9 mouse cellular contexts compared by ENCODE assay signal in the genomic region with DNA sequence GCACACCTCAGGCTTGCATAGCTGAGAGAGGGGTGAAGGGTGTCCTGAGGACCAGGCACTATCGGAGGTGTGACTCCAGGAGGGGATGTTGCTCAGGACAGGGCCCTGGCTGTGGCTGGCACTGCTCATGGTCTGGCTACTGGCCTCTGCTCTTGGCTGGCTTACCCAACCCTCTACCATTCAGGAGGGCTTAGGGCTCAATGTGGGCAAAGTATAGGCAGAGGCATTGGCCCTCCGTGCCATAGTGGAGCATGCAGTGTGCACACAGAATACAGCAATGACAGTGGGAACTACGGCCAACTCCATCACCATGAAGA.
DNase-seq lines count a peak whose midpoint lies in the region; ATAC-seq and TF ChIP-seq lines count a peak whose summit lies in the region.
"Had no signal": no experiment of that assay in that cellular context is flagged by ENCODE, and none has a peak within 500 bp of the region (broad histone marks: within the 10 kb centered on the region; RNA-seq: fewer than 3 reads in every experiment).

No protein-coding gene starts in this region.

- DNase-seq in kidney, adult 2 months: no peak
- DNase-seq in kidney, adult 11 months: no peak
- no peak for DNase-seq in layer of hippocampus, adult 9-10 months (ENCODE audit: low spot score)
- DNase-seq in left cerebral cortex, adult 11 months (ENCODE audit: low spot score): no peak

- H3K4me1 ChIP-seq in kidney, adult 2 months (ENCODE audit: control insufficient read depth, insufficient read depth, low read length): no peaks in the 10 kb centered on the region
- H3K4me1 ChIP-seq in embryonic fibroblast, embryonic 13.5 days (ENCODE audit: control insufficient read depth, insufficient read depth, low read length): peaks cover 11% of the 10 kb centered on the region
- H3K4me1 ChIP-seq in hindbrain, embryonic 16.5 days (ENCODE audit: control insufficient read depth, insufficient read depth, low read depth, low read length): peaks cover 51% of the 10 kb centered on the region
- H3K4me1 ChIP-seq in midbrain, embryonic 16.5 days (ENCODE audit: control insufficient read depth, insufficient read depth, low read length): peaks cover 40% of the 10 kb centered on the region

- 73% methylated on average over 3 of the region's 3 CpGs for WGBS in kidney, adult 2 months
- 50% methylated on average over 3 of the region's 3 CpGs for WGBS in hindbrain, embryonic 16.5 days
- WGBS in midbrain, embryonic 16.5 days: 59% methylated on average over 3 of the region's 3 CpGs

- TF ChIP-seq CTCF in kidney, adult 2 months (conservative IDR thresholded peaks at IDR 0.05; ENCODE audit: insufficient read depth, insufficient read length, low read depth, low read length): no peak
- no peak for TF ChIP-seq CTCF in embryonic fibroblast, embryonic 13.5 days (IDR thresholded peaks at IDR 0.05; ENCODE audit: borderline replicate concordance, insufficient read depth, low read length)

- H3K27ac ChIP-seq in kidney, adult 2 months (ENCODE audit: insufficient read depth, low read depth, low read length): peak overlapping the region; percentile 9
- peak overlapping the region; percentile 75 for H3K27ac ChIP-seq in embryonic fibroblast, embryonic 13.5 days (ENCODE audit: insufficient read depth, low read length)
- peak overlapping the region; percentile 82 for H3K27ac ChIP-seq in hindbrain, embryonic 16.5 days (ENCODE audit: low read depth, low read length)
- peak overlapping the region; percentile 74 for H3K27ac ChIP-seq in midbrain, embryonic 16.5 days (ENCODE audit: low read length)

- no peak for TF ChIP-seq POLR2A in kidney, adult 2 months (IDR thresholded peaks at IDR 0.05; ENCODE audit: low read depth, low read length)
- no peak for TF ChIP-seq POLR2A in embryonic fibroblast, embryonic 13.5 days (IDR thresholded peaks at IDR 0.05; ENCODE audit: low read depth, low read length)

- no peaks in the 10 kb centered on the region for H3K27me3 ChIP-seq in kidney, adult 2 months (replicated peaks; ENCODE audit: control insufficient read depth, insufficient read depth, low read length)
- H3K27me3 ChIP-seq in hindbrain, embryonic 16.5 days (replicated peaks; ENCODE audit: control insufficient read depth, insufficient read depth, low read length): no peaks in the 10 kb centered on the region
- H3K27me3 ChIP-seq in midbrain, embryonic 16.5 days (ENCODE audit: control insufficient read depth, insufficient read depth, low read depth, low read length): no peaks in the 10 kb centered on the region

- no peak overlapping the region for H3K4me2 ChIP-seq in hindbrain, embryonic 16.5 days (ENCODE audit: low read length)
- H3K4me2 ChIP-seq in midbrain, embryonic 16.5 days (ENCODE audit: low read length): no peak overlapping the region

- no peaks in the 10 kb centered on the region for H3K9me3 ChIP-seq in hindbrain, embryonic 16.5 days (ENCODE audit: control insufficient read depth, low read length)
- no peaks in the 10 kb centered on the region for H3K9me3 ChIP-seq in midbrain, embryonic 16.5 days (replicated peaks; ENCODE audit: control insufficient read depth, low read length, poor library complexity, severe bottlenecking)

- H3K4me3 ChIP-seq in kidney, adult 2 months (ENCODE audit: insufficient read depth, low read depth, low read length): no peak overlapping the region
- H3K4me3 ChIP-seq in embryonic fibroblast, embryonic 13.5 days (ENCODE audit: insufficient read depth, low read length): no peak overlapping the region
- H3K4me3 ChIP-seq in hindbrain, embryonic 16.5 days (ENCODE audit: low read length): no peak overlapping the region
- H3K4me3 ChIP-seq in midbrain, embryonic 16.5 days (ENCODE audit: low read depth, low read length): no peak overlapping the region
- H3K4me3 ChIP-seq: erythroblast, embryonic 14.5 days had no signal

- H3K36me3 ChIP-seq in kidney, adult 2 months (ENCODE audit: control insufficient read depth, insufficient read depth, low read length): no peaks in the 10 kb centered on the region
- H3K36me3 ChIP-seq in hindbrain, embryonic 16.5 days (ENCODE audit: control insufficient read depth, insufficient read depth, low read length): peaks cover 8% of the 10 kb centered on the region
- no peaks in the 10 kb centered on the region; the same call in 1 of the 2 replicates for H3K36me3 ChIP-seq in midbrain, embryonic 16.5 days (ENCODE audit: control insufficient read depth, insufficient read depth, low read length)

- peak; percentile 55 for ATAC-seq in hindbrain, embryonic 16.5 days
- peak; percentile 66 for ATAC-seq in midbrain, embryonic 16.5 days
- ATAC-seq in CD4-positive, CD25-positive, alpha-beta regulatory T cell, adult 4 months: no peak

- H3K9ac ChIP-seq in hindbrain, embryonic 16.5 days (ENCODE audit: low read depth, low read length): peak overlapping the region; percentile 12
- no peak overlapping the region for H3K9ac ChIP-seq in midbrain, embryonic 16.5 days (ENCODE audit: low read depth, low read length)

Comparison
In these comparisons a context has a peak if more than half of its experiments do, and no peak if none do; other contexts are left out.
1. H3K27ac ChIP-seq: peak in every context shown above with its lines; median percentile 82 in hindbrain, embryonic 16.5 days; 75 in embryonic fibroblast, embryonic 13.5 days; 74 in midbrain, embryonic 16.5 days; 9 in kidney, adult 2 months.